Mouse (Mus musculus) adrenal gland, postnatal 0 days (tissue): ENCODE results near the gene Add3. TPM values are rescaled to one million over a fixed set of nuclear protein-coding genes. Genes with fewer than 3 reads are reported as not detected.

Experiments used
- polyA plus RNA-seq: library from polyadenylated mRNA; unstranded; fragments of >200 nt; fragmentation: Nextera tagmentation; extraction: Ambion mirVana; gene quantifications from 2 replicates; pipeline ENCODE4 v1.2.1, GENCODE M21; 2015

Add3 gene
- polyA plus RNA-seq = 49.0 and 49.7 TPM in 2 replicates

GRCm38 (mm10) chr19:53140044-53140803 lies at the start of gene Add3:
Gene Add3 (plus strand): TSS chr19:53140443.

Other genes starting within 250 kb of the Add3 start
- 63.1 and 91.0 TPM in 2 replicates for gene Xpnpep1, start 100.2 kb upstream of the Add3 start, polyA plus RNA-seq
- gene Mxi1, start 170.1 kb downstream of the Add3 start, polyA plus RNA-seq = 40.8 and 43.5 TPM in 2 replicates
- not detected in 2 replicates for gene Gm10197, start 231.3 kb downstream of the Add3 start, polyA plus RNA-seq